ENCODE assay signal across 8 mouse cellular contexts in genomic region chr6:115037103-115038094, GRCm38 (mm10). TPM values are rescaled to one million over a fixed set of nuclear protein-coding genes. Genes with fewer than 3 reads are reported as not detected.
DNase-seq lines count a peak whose midpoint lies in the region; ATAC-seq lines count a peak whose summit lies in the region.

Gene Tamm41, minus strand, starts transcription at chr6:115037876.

- peak within 1 kb of the TSS; percentile 74 for H3K4me2 ChIP-seq in hindbrain, embryonic 11.5 days (replicated peaks; ENCODE audit: low read depth, low read length)

- peaks cover 2% of the 10 kb centered on the region; the same call in 1 of the 2 replicates for H3K4me1 ChIP-seq in hindbrain, embryonic 11.5 days (replicated peaks; ENCODE audit: control insufficient read depth, insufficient read depth, low read length)

- peak within 1 kb of the TSS; percentile 81 for H3K9ac ChIP-seq in hindbrain, embryonic 11.5 days (ENCODE audit: low read depth, low read length)

- no peaks in the 10 kb centered on the region for H3K27me3 ChIP-seq in hindbrain, embryonic 11.5 days (ENCODE audit: control insufficient read depth, insufficient read depth, low read length)

- DNase-seq in R1 (ENCODE audit: low read depth, low spot score) = peak; percentile 84
- peak; percentile 95 for DNase-seq in cerebellum, postnatal 10 days
- DNase-seq in frontal cortex, postnatal 10 days (ENCODE audit: low spot score in 2 of 2) = peak; percentile 72 to 88
- DNase-seq in hindbrain, embryonic 11.5 days (ENCODE audit: low spot score) = peak; percentile 94
- peak; percentile 83 to 91 for DNase-seq in layer of hippocampus, postnatal 14 days (ENCODE audit: low spot score in 2 of 2)
- DNase-seq in lung, postnatal 10 days = peak; percentile 89
- DNase-seq in ovary, postnatal 14 days (ENCODE audit: low spot score) = peak; percentile 87
- peak; percentile 92 for DNase-seq in thymus, postnatal 14 days

- no peaks in the 10 kb centered on the region for H3K9me3 ChIP-seq in hindbrain, embryonic 11.5 days (ENCODE audit: control insufficient read depth, low read length)

- H3K27ac ChIP-seq in hindbrain, embryonic 11.5 days (ENCODE audit: low read depth, low read length) = no peak within 1 kb of the TSS

- H3K36me3 ChIP-seq in hindbrain, embryonic 11.5 days (ENCODE audit: control insufficient read depth, insufficient read depth, low read length) = 0 out of 2 replicates have a peak, but pooled peaks cover 4% of the 10 kb centered on the region

- peak within 1 kb of the TSS; percentile 79 for H3K4me3 ChIP-seq in hindbrain, embryonic 11.5 days (ENCODE audit: low read depth, low read length)

- peak; percentile 93 for ATAC-seq in hindbrain, embryonic 11.5 days (ENCODE audit: low FRiP score)

- under 1% methylated on average over 56 of the region's 57 CpGs for WGBS in hindbrain, embryonic 11.5 days

RNA-seq across cellular contexts. Expression of gene Tamm41, which starts in this region (rescaled TPM):
- polyA plus RNA-seq in hindbrain, embryonic 11.5 days (2014; fragmentation: Nextera tagmentation; extraction: Ambion mirVana) = 65.5 and 66.6 TPM in 2 replicates
- total RNA-seq in layer of hippocampus, postnatal 14 days (2021) = 10 to 100 TPM; 19.9 to 21.2 TPM
